Mouse (Mus musculus) embryonic facial prominence, embryonic 11.5 days (tissue): Measurements from ENCODE around the gene Stip1. TPM values are rescaled to one million over a fixed set of nuclear protein-coding genes. Genes with fewer than 3 reads are reported as not detected.
A peak's percentile ranks its signal among the peaks of the same experiment; 100 is the strongest.

Experiments
- ATAC-seq: fragments of 200-750 bp; cut with Nextera tagmentation; replicated peaks from 2 replicates; pipeline ENCODE4 v1.8.0; 2017; ENCODE audit warnings: low read depth; ENCODE audit not compliant: insufficient number of reproducible peaks, low FRiP score, low TSS enrichment
- DNase-seq: peaks from one replicate; pipeline ENCODE4 v3.0.0-alpha.2; 2015; ENCODE audit warnings: low spot score
- H3K27ac ChIP-seq: fragments of 300-500 bp; sonication (generic); replicated peaks from 2 replicates; pipeline ENCODE4 v1.5.1; 2014; ENCODE audit warnings: mild to moderate bottlenecking, low read depth, low read length, control low read depth
- H3K27me3 ChIP-seq: fragments of 300-500 bp; sonication (generic); 2 replicates; pipeline ENCODE4 v1.6.1; 2014; ENCODE audit warnings: mild to moderate bottlenecking, low read length, moderate library complexity, mixed read lengths; ENCODE audit not compliant: control insufficient read depth, insufficient read depth
- H3K36me3 ChIP-seq: fragments of 300-500 bp; sonication (generic); replicated peaks from 2 replicates; pipeline ENCODE4 v1.6.1; 2014; ENCODE audit warnings: low read depth, mild to moderate bottlenecking, low read length, moderate library complexity, mixed read lengths; ENCODE audit not compliant: control insufficient read depth, insufficient read depth
- H3K4me1 ChIP-seq: fragments of 300-500 bp; sonication (generic); 2 replicates; pipeline ENCODE4 v1.6.1; 2014; ENCODE audit warnings: low read length, mixed read lengths; ENCODE audit not compliant: control insufficient read depth, insufficient read depth
- H3K4me2 ChIP-seq: fragments of 300-500 bp; sonication (generic); 2 replicates; pipeline ENCODE4 v1.6.1; 2014; ENCODE audit warnings: low read depth, mild to moderate bottlenecking, control low read depth, low read length, moderate library complexity
- H3K4me3 ChIP-seq: fragments of 300-500 bp; sonication (generic); 2 replicates; pipeline ENCODE4 v1.5.1; 2014; ENCODE audit warnings: low read depth, low read length, control low read depth
- H3K9ac ChIP-seq: fragments of 300-500 bp; sonication (generic); replicated peaks from 2 replicates; pipeline ENCODE4 v1.6.1; 2014; ENCODE audit warnings: mild to moderate bottlenecking, control low read depth, low read length
- H3K9me3 ChIP-seq: fragments of 300-500 bp; sonication (generic); replicated peaks from 2 replicates; pipeline ENCODE4 v1.6.1; 2016; ENCODE audit warnings: mild to moderate bottlenecking, low read length, inconsistent platforms, mixed read lengths; ENCODE audit not compliant: control insufficient read depth
- WGBS: fragments of 180-500 bp; shearing (Covaris S2); extraction: QIAGEN DNeasy Blood & Tissue Kit; methylation state at CpG from one replicate; pipeline ENCODE4 v1.1.7; 2014; 5-methylcytosine and 5-hydroxymethylcytosine counted together
- polyA plus RNA-seq: library from polyadenylated mRNA; unstranded; fragments of >200 nt; fragmentation: Nextera tagmentation; extraction: Ambion mirVana; gene quantifications from 2 replicates; pipeline ENCODE4 v1.2.1, GENCODE M21; 2014

The Stip1 gene
- polyA plus RNA-seq, 1 experiment from 2014 or later = 400 TPM

- H3K4me2 ChIP-seq = no peak overlapping the region
- ATAC-seq (no peak), DNase-seq (no peak)
- no peak overlapping the region for H3K9ac ChIP-seq
- no peaks in the 10 kb centered on the region for H3K36me3 ChIP-seq
- no peaks in the 10 kb centered on the region for H3K9me3 ChIP-seq
- no peak overlapping the region for H3K4me3 ChIP-seq
- no peaks in the 10 kb centered on the region for H3K27me3 ChIP-seq
- WGBS = 91% methylated on average over 6 of the region's 6 CpGs
- peaks cover 8% of the 10 kb centered on the region for H3K4me1 ChIP-seq
- H3K27ac ChIP-seq = no peak overlapping the region
Observed at GRCm38 (mm10) chr19:6990712-6991111, 49.1 kb downstream of the Stip1 start.

- Histone ChIP-seq H3K9ac (no peak overlapping the region), H3K9me3 (no peaks in the 10 kb centered on the region), H3K4me1 (peaks cover 4% of the 10 kb centered on the region; the same call in 1 of the 2 replicates), H3K36me3 (no peaks in the 10 kb centered on the region), H3K4me3 (0 out of 2 replicates have a peak overlapping the region, but pooled peaks have one; percentile 3), H3K27ac (no peak overlapping the region), H3K4me2 (no peak overlapping the region), H3K27me3 (no peaks in the 10 kb centered on the region)
- no peak for ATAC-seq
- DNase-seq = no peak
- 84% methylated on average over 8 of the region's 8 CpGs for WGBS
Observed at GRCm38 (mm10) chr19:6989251-6989650, 50.5 kb downstream of the Stip1 start.

- Histone ChIP-seq H3K4me2 (peak overlapping the region; percentile 87), H3K4me3 (peak overlapping the region; percentile 91), H3K27me3 (no peaks in the 10 kb centered on the region), H3K27ac (peak overlapping the region; percentile 63), H3K9ac (peak overlapping the region; percentile 94), H3K9me3 (no peaks in the 10 kb centered on the region), H3K4me1 (peaks cover under 1% of the 10 kb centered on the region; the same call in 1 of the 2 replicates), H3K36me3 (no peaks in the 10 kb centered on the region)
- WGBS = 6% methylated on average over 8 of the region's 8 CpGs
- ATAC-seq (no peak), DNase-seq (no peak)
Observed at GRCm38 (mm10) chr19:6987904-6988285, 51.9 kb downstream of the Stip1 start.

- Histone ChIP-seq H3K4me2 (peak within 1 kb of the TSS; percentile 87), H3K4me1 (no peaks in the 10 kb centered on the region), H3K4me3 (peak within 1 kb of the TSS; percentile 91), H3K9me3 (no peaks in the 10 kb centered on the region), H3K27me3 (no peaks in the 10 kb centered on the region), H3K36me3 (no peaks in the 10 kb centered on the region), H3K27ac (peak within 1 kb of the TSS; percentile 63), H3K9ac (peak within 1 kb of the TSS; percentile 94)
- peak; percentile 45 for ATAC-seq
- WGBS = 1% methylated on average over 61 of the region's 85 CpGs
- DNase-seq = peak; percentile 65
Observed at GRCm38 (mm10) chr19:6987061-6987903, 52.5 kb downstream of the Stip1 start, which contains the start of gene Vegfb. Gene Vegfb (minus strand): TSS chr19:6987651.

GRCm38 (mm10) chr19:6985951-6986708, 53.6 kb downstream of the Stip1 start:
- Histone ChIP-seq H3K9ac (no peak overlapping the region), H3K27me3 (no peaks in the 10 kb centered on the region), H3K36me3 (no peaks in the 10 kb centered on the region), H3K9me3 (no peaks in the 10 kb centered on the region), H3K4me3 (peak overlapping the region; percentile 91; the same call in 1 of the 2 replicates), H3K4me2 (peak overlapping the region; percentile 87), H3K4me1 (no peaks in the 10 kb centered on the region), H3K27ac (no peak overlapping the region)
- no peak for DNase-seq
- no peak for ATAC-seq
- 82% methylated on average over 10 of the region's 10 CpGs for WGBS

- Histone ChIP-seq H3K27ac (no peak overlapping the region), H3K27me3 (no peaks in the 10 kb centered on the region), H3K9ac (no peak overlapping the region), H3K4me3 (no peak overlapping the region), H3K4me1 (no peaks in the 10 kb centered on the region), H3K4me2 (no peak overlapping the region), H3K9me3 (no peaks in the 10 kb centered on the region), H3K36me3 (no peaks in the 10 kb centered on the region)
- ATAC-seq (no peak), DNase-seq (no peak)
- 85% methylated on average over 19 of the region's 19 CpGs for WGBS
Observed at GRCm38 (mm10) chr19:6985300-6985699, 54.5 kb downstream of the Stip1 start.

GRCm38 (mm10) chr19:6983621-6984020, 56.1 kb downstream of the Stip1 start:
- no peaks in the 10 kb centered on the region for H3K36me3 ChIP-seq
- no peak for ATAC-seq

GRCm38 (mm10) chr19:6981465-6981864, 58.3 kb downstream of the Stip1 start:
- H3K27me3 ChIP-seq = no peaks in the 10 kb centered on the region
- H3K4me1 ChIP-seq = no peaks in the 10 kb centered on the region; the same call in 1 of the 2 replicates
- H3K4me3 ChIP-seq = no peak overlapping the region
- no peaks in the 10 kb centered on the region for H3K9me3 ChIP-seq
- H3K4me2 ChIP-seq = no peak overlapping the region
- ATAC-seq = no peak
- 91% methylated on average over 4 of the region's 4 CpGs for WGBS
- H3K36me3 ChIP-seq = no peaks in the 10 kb centered on the region
- no peak overlapping the region for H3K27ac ChIP-seq
- no peak overlapping the region for H3K9ac ChIP-seq
- no peak for DNase-seq

More at GRCm38 (mm10) chr19:6983621-6984020, 56.1 kb downstream of the Stip1 start:
- Histone ChIP-seq H3K27me3 (no peaks in the 10 kb centered on the region), H3K4me3 (no peak overlapping the region), H3K4me2 (no peak overlapping the region), H3K27ac (no peak overlapping the region), H3K9me3 (no peaks in the 10 kb centered on the region), H3K4me1 (no peaks in the 10 kb centered on the region; the same call in 1 of the 2 replicates), H3K9ac (no peak overlapping the region)
- DNase-seq = no peak
- WGBS = 88% methylated on average over 5 of the region's 5 CpGs
